Mouse (Mus musculus): ENCODE results near the gene Cask. TPM values are rescaled to one million over a fixed set of nuclear protein-coding genes. Genes with fewer than 3 reads are reported as not detected.
A peak's percentile ranks its signal among the peaks of the same experiment; 100 is the strongest.

Cask gene
- polyA plus RNA-seq, 1 experiment from 2014 or later = 74.3 TPM

- Histone ChIP-seq H3K9ac (ENCODE audit: low read depth, low read length) (no peak overlapping the region), H3K4me2 (ENCODE audit: low read length) (no peak overlapping the region), H3K4me3 (ENCODE audit: low read depth, low read length) (no peak overlapping the region), H3K9me3 (replicated peaks; ENCODE audit: control insufficient read depth, low read length, poor library complexity, severe bottlenecking) (no peaks in the 10 kb centered on the region), H3K27me3 (ENCODE audit: control insufficient read depth, insufficient read depth, low read depth, low read length) (no peaks in the 10 kb centered on the region), H3K36me3 (ENCODE audit: control insufficient read depth, insufficient read depth, low read length) (no peaks in the 10 kb centered on the region), H3K4me1 (ENCODE audit: control insufficient read depth, insufficient read depth, low read length) (no peaks in the 10 kb centered on the region), H3K27ac (ENCODE audit: low read length) (no peak overlapping the region)
- ATAC-seq = no peak
- WGBS = 94% methylated on average over 7 of the region's 7 CpGs
Measured at GRCm38 (mm10) chrX:13504389-13504788, 346.8 kb downstream of the Cask start.

GRCm38 (mm10) chrX:13502862-13503375, 348.2 kb downstream of the Cask start:
- 49% methylated on average over 7 of the region's 7 CpGs for WGBS
- H3K9me3 ChIP-seq (replicated peaks; ENCODE audit: control insufficient read depth, low read length, poor library complexity, severe bottlenecking) = no peaks in the 10 kb centered on the region
- H3K36me3 ChIP-seq (ENCODE audit: control insufficient read depth, insufficient read depth, low read length) = no peaks in the 10 kb centered on the region
- no peaks in the 10 kb centered on the region for H3K4me1 ChIP-seq (ENCODE audit: control insufficient read depth, insufficient read depth, low read length)
- peak; percentile 21; the same call in 1 of the 2 replicates for ATAC-seq
- H3K4me3 ChIP-seq (ENCODE audit: low read depth, low read length) = no peak overlapping the region
- no peaks in the 10 kb centered on the region for H3K27me3 ChIP-seq (ENCODE audit: control insufficient read depth, insufficient read depth, low read depth, low read length)
- H3K4me2 ChIP-seq (ENCODE audit: low read length) = no peak overlapping the region
- 0 out of 2 replicates have a peak overlapping the region, but pooled peaks have one; percentile 17 for H3K27ac ChIP-seq (ENCODE audit: low read length)
- H3K9ac ChIP-seq (ENCODE audit: low read depth, low read length) = no peak overlapping the region

- Histone ChIP-seq H3K27me3 (ENCODE audit: control insufficient read depth, insufficient read depth, low read depth, low read length) (no peaks in the 10 kb centered on the region), H3K27ac (ENCODE audit: low read length) (no peak overlapping the region), H3K36me3 (ENCODE audit: control insufficient read depth, insufficient read depth, low read length) (no peaks in the 10 kb centered on the region), H3K9me3 (replicated peaks; ENCODE audit: control insufficient read depth, low read length, poor library complexity, severe bottlenecking) (no peaks in the 10 kb centered on the region), H3K4me1 (ENCODE audit: control insufficient read depth, insufficient read depth, low read length) (no peaks in the 10 kb centered on the region), H3K4me3 (ENCODE audit: low read depth, low read length) (no peak overlapping the region), H3K4me2 (ENCODE audit: low read length) (no peak overlapping the region), H3K9ac (ENCODE audit: low read depth, low read length) (no peak overlapping the region)
- no peak for ATAC-seq
- WGBS = 95% methylated on average over 4 of the region's 4 CpGs
Measured at GRCm38 (mm10) chrX:13500284-13500683, 350.9 kb downstream of the Cask start.

GRCm38 (mm10) chrX:13494892-13495703, 356.1 kb downstream of the Cask start:
- Histone ChIP-seq H3K9me3 (replicated peaks; ENCODE audit: control insufficient read depth, low read length, poor library complexity, severe bottlenecking) (no peaks in the 10 kb centered on the region), H3K4me1 (ENCODE audit: control insufficient read depth, insufficient read depth, low read length) (no peaks in the 10 kb centered on the region), H3K4me2 (ENCODE audit: low read length) (no peak overlapping the region), H3K36me3 (ENCODE audit: control insufficient read depth, insufficient read depth, low read length) (no peaks in the 10 kb centered on the region), H3K27me3 (ENCODE audit: control insufficient read depth, insufficient read depth, low read depth, low read length) (no peaks in the 10 kb centered on the region), H3K27ac (ENCODE audit: low read length) (no peak overlapping the region), H3K9ac (ENCODE audit: low read depth, low read length) (no peak overlapping the region), H3K4me3 (ENCODE audit: low read depth, low read length) (no peak overlapping the region)
- ATAC-seq = no peak
- 81% methylated on average over 8 of the region's 8 CpGs for WGBS

- ATAC-seq = no peak
- H3K36me3 ChIP-seq (ENCODE audit: control insufficient read depth, insufficient read depth, low read length) = no peaks in the 10 kb centered on the region
- H3K27ac ChIP-seq (ENCODE audit: low read length) = no peak overlapping the region
- no peaks in the 10 kb centered on the region for H3K27me3 ChIP-seq (ENCODE audit: control insufficient read depth, insufficient read depth, low read depth, low read length)
- H3K4me1 ChIP-seq (ENCODE audit: control insufficient read depth, insufficient read depth, low read length) = no peaks in the 10 kb centered on the region
- H3K4me3 ChIP-seq (ENCODE audit: low read depth, low read length) = no peak overlapping the region
- no peak overlapping the region for H3K4me2 ChIP-seq (ENCODE audit: low read length)
- H3K9me3 ChIP-seq (replicated peaks; ENCODE audit: control insufficient read depth, low read length, poor library complexity, severe bottlenecking) = no peaks in the 10 kb centered on the region
- no peak overlapping the region for H3K9ac ChIP-seq (ENCODE audit: low read depth, low read length)
Measured at GRCm38 (mm10) chrX:13492922-13493321, 358.2 kb downstream of the Cask start.

GRCm38 (mm10) chrX:13490941-13491340, 360.2 kb downstream of the Cask start:
- no peak overlapping the region for H3K4me3 ChIP-seq (ENCODE audit: low read depth, low read length)
- 0 out of 2 replicates have a peak, but pooled peaks cover 5% of the 10 kb centered on the region for H3K9me3 ChIP-seq (replicated peaks; ENCODE audit: control insufficient read depth, low read length, poor library complexity, severe bottlenecking)
- ATAC-seq = no peak
- no peak overlapping the region for H3K27ac ChIP-seq (ENCODE audit: low read length)
- no peak overlapping the region for H3K4me2 ChIP-seq (ENCODE audit: low read length)
- no peaks in the 10 kb centered on the region for H3K27me3 ChIP-seq (ENCODE audit: control insufficient read depth, insufficient read depth, low read depth, low read length)
- H3K36me3 ChIP-seq (ENCODE audit: control insufficient read depth, insufficient read depth, low read length) = no peaks in the 10 kb centered on the region
- no peak overlapping the region for H3K9ac ChIP-seq (ENCODE audit: low read depth, low read length)
- 76% methylated on average over 3 of the region's 3 CpGs for WGBS
- no peaks in the 10 kb centered on the region for H3K4me1 ChIP-seq (ENCODE audit: control insufficient read depth, insufficient read depth, low read length)

GRCm38 (mm10) chrX:13489761-13490160, 361.4 kb downstream of the Cask start:
- Histone ChIP-seq H3K9ac (ENCODE audit: low read depth, low read length) (no peak overlapping the region), H3K9me3 (replicated peaks; ENCODE audit: control insufficient read depth, low read length, poor library complexity, severe bottlenecking) (0 out of 2 replicates have a peak, but pooled peaks cover 5% of the 10 kb centered on the region), H3K4me3 (ENCODE audit: low read depth, low read length) (no peak overlapping the region), H3K27ac (ENCODE audit: low read length) (no peak overlapping the region), H3K27me3 (ENCODE audit: control insufficient read depth, insufficient read depth, low read depth, low read length) (no peaks in the 10 kb centered on the region), H3K36me3 (ENCODE audit: control insufficient read depth, insufficient read depth, low read length) (no peaks in the 10 kb centered on the region), H3K4me1 (ENCODE audit: control insufficient read depth, insufficient read depth, low read length) (no peaks in the 10 kb centered on the region), H3K4me2 (ENCODE audit: low read length) (no peak overlapping the region)
- ATAC-seq = no peak
- 71% methylated on average over 1 of the region's 1 CpGs for WGBS

GRCm38 (mm10) chrX:13489001-13489400, 362.2 kb downstream of the Cask start:
- no peak overlapping the region for H3K9ac ChIP-seq (ENCODE audit: low read depth, low read length)
- H3K27ac ChIP-seq (ENCODE audit: low read length) = no peak overlapping the region
- WGBS = 76% methylated on average over 3 of the region's 3 CpGs
- H3K4me2 ChIP-seq (ENCODE audit: low read length) = no peak overlapping the region
- H3K9me3 ChIP-seq (replicated peaks; ENCODE audit: control insufficient read depth, low read length, poor library complexity, severe bottlenecking) = 0 out of 2 replicates have a peak, but pooled peaks cover 5% of the 10 kb centered on the region
- no peaks in the 10 kb centered on the region for H3K36me3 ChIP-seq (ENCODE audit: control insufficient read depth, insufficient read depth, low read length)
- H3K27me3 ChIP-seq (ENCODE audit: control insufficient read depth, insufficient read depth, low read depth, low read length) = no peaks in the 10 kb centered on the region
- ATAC-seq = no peak
- H3K4me1 ChIP-seq (ENCODE audit: control insufficient read depth, insufficient read depth, low read length) = no peaks in the 10 kb centered on the region
- H3K4me3 ChIP-seq (ENCODE audit: low read depth, low read length) = no peak overlapping the region

GRCm38 (mm10) chrX:13484447-13484846, 366.7 kb downstream of the Cask start:
- Histone ChIP-seq H3K4me3 (ENCODE audit: low read depth, low read length) (no peak overlapping the region), H3K9ac (ENCODE audit: low read depth, low read length) (no peak overlapping the region)
- ATAC-seq = no peak

More at GRCm38 (mm10) chrX:13484447-13484846, 366.7 kb downstream of the Cask start:
- H3K9me3 ChIP-seq (replicated peaks; ENCODE audit: control insufficient read depth, low read length, poor library complexity, severe bottlenecking) = 0 out of 2 replicates have a peak, but pooled peaks cover 5% of the 10 kb centered on the region
- H3K36me3 ChIP-seq (ENCODE audit: control insufficient read depth, insufficient read depth, low read length) = no peaks in the 10 kb centered on the region
- no peak overlapping the region for H3K4me2 ChIP-seq (ENCODE audit: low read length)
- H3K27ac ChIP-seq (ENCODE audit: low read length) = no peak overlapping the region
- no peaks in the 10 kb centered on the region for H3K27me3 ChIP-seq (ENCODE audit: control insufficient read depth, insufficient read depth, low read depth, low read length)
- H3K4me1 ChIP-seq (ENCODE audit: control insufficient read depth, insufficient read depth, low read length) = no peaks in the 10 kb centered on the region

Data from midbrain, embryonic 16.5 days (tissue).